Mouse (Mus musculus) cerebellum, adult 8-10 months (tissue): ENCODE data around the gene Axl.
A peak's percentile ranks its signal among the peaks of the same experiment; 100 is the strongest.

Experiments used
- DNase-seq: peaks from one replicate; pipeline ENCODE4 v3.0.0; 2022

Axl gene

DNA sequence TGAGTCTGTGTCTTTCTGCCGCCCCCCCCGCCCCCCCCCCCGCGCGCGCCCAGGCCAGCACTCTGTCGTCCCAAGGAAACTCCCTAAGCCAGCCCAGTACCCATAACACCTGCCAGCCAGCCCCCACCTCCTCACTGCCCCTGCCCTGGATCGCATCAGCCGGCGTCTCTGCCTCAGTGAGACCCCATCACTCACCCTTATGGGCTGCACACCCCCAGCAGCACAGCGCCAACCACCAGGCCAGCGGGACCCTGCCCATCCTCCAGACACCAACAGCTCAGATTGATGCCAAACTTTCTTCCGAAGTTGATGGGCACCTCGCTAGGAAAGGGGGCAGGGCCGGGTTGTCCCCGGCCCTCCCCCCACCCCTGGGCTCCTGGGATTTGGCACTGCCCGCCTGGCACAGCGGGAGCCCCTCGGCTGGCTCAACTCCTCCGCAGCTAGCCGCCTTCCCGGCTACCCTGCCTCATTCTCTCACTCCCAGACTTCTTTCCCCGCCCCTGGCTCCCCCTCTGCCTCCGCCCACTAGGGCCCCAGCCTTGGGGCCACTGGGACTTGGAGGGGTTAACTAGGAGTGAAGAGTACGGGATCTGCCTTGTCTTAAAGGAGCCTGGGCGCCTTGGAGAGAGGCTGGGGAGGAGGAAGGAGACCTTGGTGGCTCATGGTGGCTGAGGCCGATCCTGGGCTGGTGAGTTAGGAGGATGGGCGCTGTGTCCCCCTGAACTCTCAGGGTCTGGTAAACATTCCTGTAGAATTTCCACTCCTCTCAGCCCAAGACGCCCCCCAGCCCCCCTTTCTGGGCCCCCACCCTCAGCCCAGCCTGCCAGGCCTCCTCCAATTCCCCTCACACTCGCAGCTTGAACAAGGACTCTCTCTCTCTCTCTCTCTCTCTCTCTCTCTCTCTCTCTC, at the start of gene Axl:
Axl (minus strand) TSS at position 486 of the 909 bp plus-strand sequence.
- DNase-seq, result no peak

DNA sequence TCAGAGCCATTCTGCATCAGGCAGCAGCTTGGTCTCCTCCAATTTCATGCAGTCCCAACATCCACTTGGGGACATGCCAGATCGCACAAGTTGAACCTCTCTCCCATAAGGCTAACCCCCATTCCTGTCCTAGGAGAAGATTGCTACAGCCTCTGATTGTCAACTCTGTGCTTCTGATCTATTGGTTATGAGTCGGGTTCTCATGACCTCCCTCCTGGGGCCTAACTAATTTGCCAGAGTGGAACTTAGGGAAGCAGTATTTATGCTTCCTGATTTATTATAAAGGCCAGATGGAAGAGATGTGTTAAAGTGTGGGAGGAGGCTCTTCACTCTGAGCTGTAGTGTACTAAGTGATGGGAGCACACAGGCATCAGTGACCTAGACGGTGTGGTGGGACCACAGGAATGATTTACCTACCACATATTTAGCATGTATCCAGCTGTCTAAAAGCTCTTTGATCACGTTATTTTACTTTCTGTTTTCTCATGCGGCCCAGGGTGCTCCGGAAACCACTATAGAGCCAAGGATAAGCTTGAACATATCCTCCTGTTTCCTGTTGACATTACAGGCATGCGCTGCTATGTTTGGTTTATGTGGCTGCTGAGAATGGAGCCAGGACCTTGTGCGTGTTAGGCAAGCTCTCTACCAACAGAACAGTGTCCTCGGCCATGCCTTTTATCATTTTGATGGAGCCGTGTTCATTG, 46.8 kb upstream of the Axl start:
- no peak for DNase-seq

DNA sequence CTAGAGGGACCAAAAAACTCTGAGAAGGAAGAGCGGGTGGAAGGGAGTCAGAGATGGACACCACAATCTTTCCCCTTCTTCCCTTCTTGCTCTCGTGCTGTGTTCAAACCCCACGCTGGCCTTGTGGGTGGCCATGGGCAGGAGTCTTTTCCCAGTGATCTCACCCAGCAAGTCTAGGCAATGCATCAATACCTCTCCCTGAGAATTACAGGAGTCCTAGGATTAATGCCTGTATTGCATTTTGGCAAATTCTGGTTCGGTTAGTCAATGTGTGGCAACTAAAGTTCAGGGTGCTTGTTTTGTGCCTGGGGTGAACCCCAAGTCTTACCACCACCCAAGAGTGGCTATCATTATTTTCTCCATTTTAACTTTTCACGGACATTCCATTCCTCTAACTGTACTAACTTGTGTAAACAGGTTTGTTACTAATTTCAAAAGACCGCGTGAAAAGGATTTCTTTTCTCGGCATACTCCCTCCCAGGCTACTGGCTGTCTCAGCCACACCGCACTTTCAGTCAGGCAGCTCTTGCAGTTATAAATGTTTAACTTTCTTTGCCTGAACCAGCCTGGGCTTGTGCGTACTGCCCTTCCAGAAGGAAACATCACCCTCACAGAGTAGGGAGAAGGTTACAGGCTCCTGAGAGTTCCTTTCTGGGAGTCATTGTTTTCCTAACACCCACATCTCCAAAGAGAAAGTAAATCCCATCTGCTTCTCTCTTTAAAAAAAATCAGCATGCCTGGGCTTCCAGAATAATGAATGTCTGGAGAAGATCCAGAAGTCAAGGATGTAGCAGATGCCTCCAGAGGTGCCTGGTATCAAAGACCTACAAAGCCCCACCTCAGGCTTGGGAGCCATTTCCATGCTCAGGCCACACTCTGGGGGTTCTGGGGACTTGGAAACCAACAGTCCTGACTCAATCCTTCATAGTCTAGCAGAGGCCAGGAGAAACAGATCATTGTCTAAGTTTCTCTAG, 43.3 kb upstream of the Axl start:
- no peak for DNase-seq

DNA sequence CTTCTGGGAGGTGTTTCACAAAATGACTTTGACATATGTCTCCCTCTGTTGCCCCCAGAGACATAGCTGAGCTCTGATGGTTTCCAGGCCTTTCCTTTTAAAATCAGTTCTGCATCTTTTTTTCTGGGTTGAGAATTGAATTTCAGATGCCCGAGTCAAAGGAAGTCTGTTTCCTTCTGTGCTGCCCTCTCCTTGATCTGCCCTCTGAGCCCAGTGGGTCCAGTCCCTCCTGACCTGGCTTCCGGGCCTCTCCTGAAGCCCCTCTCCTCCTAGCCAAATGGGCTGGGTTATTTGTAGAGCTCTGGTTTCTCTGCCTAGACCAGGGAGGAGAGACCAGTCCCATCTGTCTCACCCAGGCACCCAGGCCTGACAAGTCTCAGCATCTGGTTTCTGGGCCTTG, 41.7 kb upstream of the Axl start:
- no peak for DNase-seq

DNA sequence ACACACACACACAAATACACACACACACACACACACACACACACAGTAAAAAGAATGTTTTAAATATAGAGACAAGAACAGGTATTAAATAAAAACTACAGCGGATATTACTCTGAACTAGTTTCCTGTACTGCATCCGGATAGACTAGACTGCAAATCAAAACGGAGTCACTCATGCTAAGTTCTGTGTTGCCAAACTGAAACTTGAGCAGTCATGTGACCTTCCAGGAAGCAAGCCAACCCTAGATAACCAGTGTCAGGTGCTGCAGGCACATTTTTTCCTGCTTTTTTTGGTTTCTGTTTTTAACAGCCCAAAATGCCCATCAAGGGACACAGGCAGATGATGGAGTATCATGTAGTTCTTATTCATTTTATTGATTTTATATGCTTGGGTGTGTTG, 38.7 kb upstream of the Axl start:
- DNase-seq, result no peak

DNA sequence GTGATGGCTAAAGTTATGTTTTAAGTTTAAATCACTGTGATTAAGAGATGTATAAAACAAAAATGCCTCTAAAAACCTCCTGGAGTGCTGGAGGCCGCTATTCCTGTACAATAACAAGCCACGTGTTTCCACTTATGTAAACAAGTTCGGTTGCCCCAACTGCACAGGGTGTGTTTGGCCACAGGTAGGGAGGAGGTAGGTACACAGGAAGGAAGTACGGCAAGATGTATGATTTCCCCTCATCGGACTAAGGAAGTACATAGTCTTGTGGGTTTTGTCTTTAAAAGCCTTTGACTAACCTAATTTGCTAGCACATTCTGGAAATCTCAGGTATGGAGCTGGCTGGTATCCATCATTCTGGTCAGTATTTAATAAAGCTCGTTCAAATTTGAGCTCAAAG, 37.5 kb upstream of the Axl start:
- DNase-seq, result no peak

DNA sequence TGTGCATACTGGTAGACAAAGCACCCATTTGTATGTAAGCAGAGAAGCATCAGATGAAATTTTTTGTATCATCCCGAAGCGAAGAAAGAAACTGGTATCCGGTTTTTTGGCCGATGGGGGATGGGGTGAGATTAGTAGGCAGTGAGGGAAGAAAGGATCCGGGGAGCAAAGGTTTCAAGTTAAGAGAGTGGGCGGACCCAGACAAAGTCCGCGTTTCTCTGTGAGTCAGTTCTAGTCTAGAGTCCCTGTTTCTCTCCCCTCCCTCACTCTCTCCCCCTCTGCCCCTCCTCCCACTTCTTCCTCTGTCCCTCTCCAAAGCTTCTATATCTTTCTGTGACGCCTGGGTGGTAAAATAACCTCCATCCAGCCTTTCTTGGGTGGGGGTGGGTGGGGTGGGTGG, 36.5 kb upstream of the Axl start:
- DNase-seq, result no peak

DNA sequence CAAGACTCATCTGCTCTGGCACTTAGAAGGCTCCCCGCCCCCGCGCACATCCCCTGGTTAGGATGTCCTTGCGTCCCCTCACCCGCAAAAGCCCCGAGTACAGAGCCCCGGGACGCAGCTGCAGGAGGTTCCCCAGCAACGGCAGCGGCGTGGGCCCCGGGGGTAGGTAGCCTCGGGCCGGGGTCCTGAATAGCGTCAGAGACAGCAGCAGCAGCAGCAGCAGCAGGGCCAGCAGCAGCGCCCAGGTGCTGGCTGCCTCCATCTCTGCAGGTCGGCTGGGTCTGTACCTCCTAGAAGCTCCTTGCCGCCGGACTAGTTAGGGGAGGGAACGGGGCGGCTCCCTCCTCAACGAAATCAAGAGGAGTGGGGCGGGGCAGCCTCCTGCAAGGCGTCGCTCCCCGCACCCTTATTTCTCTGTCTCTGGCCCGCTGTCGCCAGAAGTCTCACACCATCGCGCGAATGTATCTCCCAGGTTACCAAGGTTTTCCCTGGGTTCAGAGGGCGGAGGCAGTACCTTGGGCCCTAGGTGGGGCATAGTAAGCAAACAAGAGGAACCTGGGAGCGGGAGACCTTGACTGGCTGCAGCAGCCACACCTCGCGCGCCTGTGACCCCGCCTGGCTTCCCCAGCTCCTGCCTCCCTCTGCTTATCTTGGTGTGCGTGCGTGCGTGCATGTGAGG, 27.9 kb upstream of the Axl start, which contains the start of gene Cyp2s1:
Cyp2s1 (minus strand) TSS at position 673 of the 679 bp plus-strand sequence.
- DNase-seq, result no peak

DNA sequence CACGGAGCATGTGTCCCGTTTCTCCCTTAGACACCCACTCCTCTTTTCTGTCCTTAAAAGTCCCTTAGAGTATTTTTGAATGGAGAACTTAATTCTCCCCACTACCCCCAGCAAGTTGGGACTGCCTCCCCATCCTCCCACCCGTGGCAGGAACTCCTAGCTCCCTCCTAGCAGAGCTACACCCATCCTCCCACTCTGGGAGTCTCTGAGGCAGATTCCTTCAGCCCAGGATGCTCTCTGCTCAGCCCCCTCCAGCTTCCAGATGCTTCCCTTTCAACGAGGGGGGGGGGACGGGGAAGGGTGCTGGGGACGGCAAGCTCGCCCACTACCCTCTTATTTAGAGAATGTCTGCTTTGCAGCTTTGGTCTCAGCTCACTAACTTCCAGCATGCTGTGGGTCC, 27.1 kb upstream of the Axl start:
- DNase-seq, result no peak

DNA sequence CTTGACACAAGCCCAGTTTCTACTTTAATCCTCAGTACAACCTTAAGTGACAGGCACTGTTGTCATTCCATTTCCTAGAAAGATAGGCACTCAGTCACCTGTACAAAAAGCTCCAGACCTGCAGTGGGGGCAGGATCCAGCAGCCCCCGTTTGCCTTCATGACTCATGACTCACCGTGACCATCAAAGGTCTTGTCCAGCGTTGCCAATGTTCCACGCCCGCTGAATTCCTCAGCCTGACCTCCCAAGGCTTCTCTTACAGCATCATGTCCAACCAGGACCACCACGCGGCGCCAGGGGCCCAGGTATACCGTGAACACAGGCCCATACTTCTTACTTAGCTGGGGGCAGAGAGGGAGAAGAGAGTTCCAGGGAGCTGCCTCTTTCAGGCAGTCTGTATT, 26.2 kb upstream of the Axl start:
- DNase-seq, result no peak

DNA sequence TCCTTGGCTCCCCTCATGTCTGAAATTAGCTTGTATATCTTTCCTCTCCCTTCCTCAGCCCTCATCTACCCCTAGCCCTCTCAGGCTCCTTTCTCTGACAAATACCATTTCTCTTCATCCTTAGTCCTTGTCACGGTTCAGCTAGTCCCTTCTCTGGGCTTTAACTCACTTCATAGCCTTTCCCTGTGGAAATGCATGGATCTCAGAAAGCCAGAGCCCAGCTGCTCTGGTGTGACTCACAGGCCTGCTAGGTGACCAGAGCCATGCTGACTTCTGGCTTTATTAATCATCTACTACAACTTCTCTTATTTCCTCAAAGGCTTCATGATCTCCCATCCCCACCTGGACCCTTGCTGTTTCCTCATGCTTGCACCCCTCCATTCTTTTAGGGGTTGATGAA, 23.7 kb upstream of the Axl start:
- DNase-seq, result no peak

DNA sequence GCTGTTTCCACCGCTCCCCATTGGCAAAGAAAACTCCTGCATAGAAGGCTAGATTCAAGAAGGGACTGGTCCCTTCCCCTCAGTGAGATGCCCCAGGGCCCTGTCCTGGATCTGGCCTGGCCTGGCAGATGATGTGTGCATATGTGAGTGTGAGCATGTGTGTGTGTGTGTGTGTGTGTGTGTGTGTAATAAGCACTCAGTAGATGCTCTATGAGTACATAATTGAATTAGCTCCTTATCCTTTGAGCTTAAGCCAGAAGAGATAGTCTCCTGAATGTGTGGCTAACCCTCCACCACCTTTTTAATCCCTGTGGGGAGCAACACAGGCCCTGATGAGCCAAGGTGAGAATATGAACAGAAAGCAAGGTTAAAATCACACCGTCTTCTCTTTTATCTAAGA, 23.2 kb upstream of the Axl start:
- no peak for DNase-seq

DNA sequence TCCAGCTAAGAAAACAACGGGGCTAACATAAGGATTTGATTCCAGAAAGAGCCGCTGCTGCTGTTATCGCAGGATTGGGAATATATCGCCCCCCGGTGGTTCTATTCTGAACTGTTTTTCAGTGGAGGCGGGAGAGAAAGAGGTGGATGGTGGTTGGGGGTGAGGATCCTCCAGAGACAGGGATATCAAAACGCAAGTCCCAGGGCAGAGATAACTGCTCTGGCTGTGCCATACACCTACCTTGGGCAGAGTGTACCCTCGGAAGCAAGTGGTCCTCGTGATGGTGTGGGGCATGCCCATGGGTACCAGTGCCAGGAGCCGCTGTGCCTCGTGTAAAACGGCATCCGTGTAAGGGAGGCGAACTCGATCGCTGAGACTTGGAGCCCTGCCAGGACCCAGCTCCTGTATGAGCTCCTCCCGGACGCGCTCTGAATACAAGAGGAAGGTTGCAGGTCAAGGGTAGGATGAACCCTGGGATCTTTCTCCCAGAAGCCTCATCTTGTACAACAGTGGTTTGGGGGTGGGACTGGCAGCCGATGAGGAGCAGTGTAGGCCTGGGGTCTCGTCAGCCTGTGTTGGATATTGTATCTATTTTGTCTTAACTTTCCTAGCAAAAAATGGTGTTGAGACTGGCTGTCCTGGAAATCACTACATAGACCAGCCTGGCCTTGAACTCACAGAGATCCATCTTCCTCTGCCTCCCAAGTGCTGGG, 17.3 kb upstream of the Axl start:
- peak; percentile 70 for DNase-seq

DNA sequence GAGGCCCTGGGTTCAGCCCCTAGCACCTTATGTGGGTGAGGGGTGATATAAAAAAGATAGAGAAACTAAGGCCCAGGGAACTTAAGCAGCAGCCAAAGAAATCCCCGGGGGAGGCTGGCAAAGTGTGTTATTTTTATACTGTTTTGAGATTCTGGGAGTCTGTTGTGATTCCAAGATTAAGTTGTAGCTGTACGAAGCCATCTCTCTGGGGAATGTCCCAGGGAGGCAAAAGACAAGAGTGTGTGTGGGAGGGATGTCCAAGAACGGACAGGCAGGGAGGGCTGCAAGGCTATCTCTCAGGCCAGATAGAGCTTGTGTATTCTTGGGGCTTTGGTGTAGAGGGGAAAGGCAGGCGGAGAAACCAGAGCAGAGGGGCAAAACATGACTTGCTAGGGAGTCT, 16.3 kb upstream of the Axl start:
- no peak for DNase-seq

DNA sequence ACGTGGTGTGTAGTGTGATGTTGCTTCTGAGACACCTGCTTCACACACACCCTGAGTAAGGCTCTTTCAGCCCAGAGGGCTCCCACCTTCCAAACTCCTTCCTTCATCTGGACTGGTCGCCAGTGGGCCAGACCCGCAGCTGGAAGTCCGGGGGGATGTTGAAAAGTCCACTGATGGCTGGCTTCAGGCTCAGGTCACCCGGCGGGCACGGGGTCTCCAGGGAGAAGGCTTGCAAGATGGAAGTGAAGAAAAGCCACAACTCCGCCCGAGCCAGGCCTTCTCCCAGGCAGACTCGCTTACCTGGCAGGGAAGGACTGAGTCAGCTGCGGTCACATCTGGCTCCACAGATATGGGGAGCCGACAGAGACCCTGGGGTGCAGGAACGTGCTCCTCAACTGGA, 15.0 kb upstream of the Axl start:
- DNase-seq, result no peak

DNA sequence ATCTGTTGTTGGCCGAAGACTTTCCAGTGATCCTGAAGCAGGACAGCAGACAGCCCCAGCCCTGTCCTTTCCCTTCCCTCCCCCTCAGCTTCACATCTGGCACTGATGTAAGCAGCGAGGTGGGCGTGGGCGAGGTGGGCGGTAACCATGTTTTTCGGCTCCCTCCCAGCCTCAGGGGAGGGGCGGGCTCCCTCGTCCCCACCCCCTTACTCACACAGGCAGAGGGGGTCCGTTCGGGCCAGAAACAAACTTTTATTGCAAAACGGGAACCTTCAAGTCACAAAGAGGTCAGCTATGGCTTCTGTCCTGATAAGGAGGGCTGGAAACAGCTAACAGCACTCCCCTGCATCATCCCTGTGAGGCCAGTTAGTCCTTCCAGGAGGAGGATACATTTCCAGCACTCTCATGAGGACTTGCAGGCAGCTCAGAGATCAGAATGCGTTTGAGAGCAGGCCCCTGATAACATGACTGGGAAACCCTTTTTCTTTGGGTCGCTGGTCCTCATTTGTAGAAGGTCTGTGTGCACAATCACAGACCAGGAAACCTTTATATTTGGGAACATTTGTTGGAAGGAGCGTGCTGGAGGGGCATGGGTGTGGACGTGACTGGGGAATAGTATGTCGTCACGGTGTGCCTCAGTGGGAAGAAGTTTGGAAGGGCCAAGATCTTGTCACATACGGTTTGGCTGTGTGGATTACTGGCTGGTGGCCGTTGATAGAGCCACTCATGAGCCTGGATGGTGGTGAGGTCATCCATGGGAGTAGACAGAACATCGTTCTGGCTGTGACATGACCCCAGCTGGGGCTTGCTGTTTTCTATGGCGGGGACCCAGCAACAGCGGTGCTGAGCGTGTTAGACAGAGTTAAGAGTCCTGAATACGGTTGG, 14.0 kb upstream of the Axl start:
- no peak for DNase-seq

DNA sequence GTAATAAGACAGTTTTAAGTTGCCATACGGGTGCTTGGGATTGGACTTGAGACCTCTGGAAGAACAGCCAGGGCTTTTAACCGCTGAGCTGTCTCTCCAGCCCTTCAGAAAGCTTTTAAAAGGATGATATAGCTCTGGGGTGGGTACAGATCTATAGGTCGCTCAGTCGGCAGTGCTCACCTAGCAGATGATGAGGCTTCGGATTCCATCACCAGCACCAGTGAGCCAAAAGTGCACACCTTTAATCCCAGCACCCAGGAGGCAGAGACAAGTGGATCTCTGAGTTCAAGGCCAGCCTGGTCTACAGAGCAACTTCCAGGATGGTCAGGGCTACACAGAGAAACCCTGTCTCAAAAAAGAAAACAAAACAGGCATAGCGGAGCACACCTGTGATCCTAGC, 12.5 kb upstream of the Axl start:
- DNase-seq, result no peak

DNA sequence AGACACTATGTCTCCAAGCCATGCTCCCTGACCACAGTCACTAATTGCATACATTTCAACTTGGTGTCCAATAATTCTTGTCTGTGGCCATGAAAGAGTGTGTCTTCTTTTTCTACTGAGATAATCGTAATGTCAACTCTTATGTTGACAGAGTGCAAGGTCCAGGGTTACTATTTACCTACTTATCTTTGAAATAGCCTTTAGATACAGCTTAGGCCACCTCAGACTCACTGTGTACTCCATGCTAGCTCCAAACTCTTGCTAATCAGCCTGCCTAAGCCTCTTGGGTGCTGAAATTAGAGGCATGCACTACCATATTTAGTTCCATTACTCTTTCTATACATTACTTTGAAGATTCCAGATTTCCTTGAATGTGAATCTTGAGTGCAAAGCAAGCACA, 10.9 kb upstream of the Axl start:
- no peak for DNase-seq

DNA sequence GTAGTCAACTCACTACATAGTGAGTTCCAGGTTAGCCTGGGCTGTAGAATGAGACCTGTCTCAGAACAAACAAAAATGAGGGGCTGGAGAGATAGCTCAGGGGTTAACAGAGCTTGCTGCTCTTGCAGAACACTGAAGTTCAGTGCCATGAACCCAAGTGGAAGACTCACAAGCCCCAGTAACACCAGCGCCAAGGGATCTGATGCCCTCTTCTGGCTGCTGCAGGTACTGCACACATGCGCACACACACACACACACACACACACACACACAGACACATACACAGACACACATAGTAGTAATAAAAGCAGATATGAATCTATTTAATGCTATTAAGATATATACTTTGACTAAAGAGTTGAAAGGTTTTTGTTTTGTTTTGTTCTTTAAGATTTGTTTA, 10.0 kb upstream of the Axl start:
- no peak for DNase-seq

DNA sequence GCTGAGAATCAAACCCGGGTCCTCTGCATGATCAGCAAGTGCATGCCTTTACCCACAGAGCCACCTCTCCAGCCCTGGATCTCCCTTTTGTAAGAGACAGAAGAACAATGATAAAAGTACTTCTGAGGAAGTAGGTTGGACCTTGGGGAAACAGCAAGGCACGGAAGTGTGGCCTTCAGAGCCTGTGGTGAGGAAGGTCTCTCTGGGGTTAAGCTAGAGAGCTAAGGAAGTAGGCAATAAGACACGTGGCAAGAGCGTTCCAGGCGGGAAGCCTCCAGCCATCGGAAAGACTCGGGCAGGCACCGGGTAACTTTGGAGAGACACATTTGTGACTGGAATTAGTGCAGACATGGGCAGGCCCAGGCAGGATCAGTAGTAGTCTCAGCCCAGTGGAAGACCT, 6.3 kb upstream of the Axl start:
- no peak for DNase-seq

DNA sequence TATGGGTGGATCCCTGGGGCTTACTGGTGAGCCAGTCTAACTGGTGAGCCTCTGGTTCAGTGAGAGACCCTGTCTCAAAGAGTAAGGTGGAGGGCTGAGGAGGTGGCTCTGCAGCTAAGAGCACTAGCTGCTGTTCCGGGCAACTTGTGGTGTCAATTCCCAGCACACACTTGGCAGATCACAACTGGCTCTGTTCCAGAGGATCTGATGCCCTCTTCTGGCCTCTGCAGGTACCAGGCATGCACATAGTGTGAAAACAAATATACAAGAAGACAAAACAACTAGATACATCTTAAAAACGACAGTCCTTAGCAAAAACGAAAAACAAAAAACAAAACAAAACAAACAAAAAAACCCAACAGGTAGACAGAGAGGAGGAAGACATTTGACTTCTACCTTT, 5.2 kb upstream of the Axl start:
- DNase-seq, result no peak
